Mouse (Mus musculus): ENCODE data around the gene Gfpt1. TPM values are rescaled to one million over a fixed set of nuclear protein-coding genes. Genes with fewer than 3 reads are reported as not detected.

Gfpt1 gene
- total RNA-seq, 2 experiments from 2014 or later: 13.0 to 15.6 TPM

DNA sequence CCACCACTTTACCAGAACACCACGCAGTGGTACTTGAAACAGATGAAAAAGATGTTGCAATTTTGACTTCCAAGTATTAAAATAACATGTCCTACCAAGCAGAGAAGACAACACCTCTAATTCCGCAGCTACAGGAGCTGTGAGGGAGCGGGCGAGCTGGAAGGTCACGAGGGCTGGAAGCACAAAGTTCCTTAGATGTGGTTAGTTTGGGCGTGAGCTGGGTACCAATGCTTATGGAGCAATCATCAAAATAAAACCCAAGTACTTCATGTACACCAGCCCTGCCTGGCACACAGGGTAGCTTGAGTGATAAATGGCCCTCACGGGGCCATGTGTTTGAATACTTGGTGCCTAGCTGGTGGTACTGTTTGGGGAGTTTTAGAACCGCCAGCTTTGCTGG lies 87.2 kb downstream of the Gfpt1 start:
- DNase-seq: no peak
- intact Hi-C loops (cut with DNase I): no loop called here

DNA sequence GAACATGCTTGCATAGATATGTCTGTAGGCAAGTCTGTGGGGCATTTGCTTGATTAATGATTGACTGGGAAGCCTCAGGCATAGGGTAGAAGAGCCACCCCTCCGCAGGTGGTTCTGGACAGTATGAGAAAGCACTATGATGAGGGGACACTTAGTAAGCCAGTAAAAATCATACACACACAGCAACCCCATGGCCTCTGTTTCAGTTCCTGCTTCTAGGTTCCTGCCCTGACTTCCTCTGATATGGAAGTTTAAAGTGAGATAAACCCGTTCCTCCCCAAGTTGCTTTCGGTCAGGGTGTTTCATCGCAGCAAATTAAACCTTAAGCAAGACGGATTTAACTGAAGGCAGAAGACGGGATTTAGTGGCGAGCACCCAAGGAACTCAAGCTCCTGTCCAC lies 88.0 kb downstream of the Gfpt1 start:
- intact Hi-C loops (cut with DNase I): no loop called here
- DNase-seq: no peak

DNA sequence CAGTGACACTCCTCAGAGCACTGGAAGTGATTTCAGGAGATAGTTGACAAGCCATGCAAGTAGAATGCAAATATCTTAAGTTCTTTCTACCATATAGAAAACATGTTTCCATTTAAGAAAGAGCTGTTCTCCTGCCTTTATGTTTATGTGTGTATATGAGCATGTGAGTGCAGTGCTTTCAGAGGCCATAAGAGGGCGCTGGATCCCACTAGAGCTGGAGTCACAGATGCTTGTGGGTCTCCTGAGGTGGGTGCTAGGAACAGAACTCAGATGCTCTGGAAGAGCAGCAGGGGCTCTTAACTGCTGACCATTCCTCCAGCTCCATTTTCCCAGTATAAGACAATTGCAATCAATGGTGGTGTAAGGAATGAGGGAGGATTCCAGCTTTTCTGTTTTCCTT lies 88.4 kb downstream of the Gfpt1 start:
- intact Hi-C loops (cut with DNase I): no loop called here

DNA sequence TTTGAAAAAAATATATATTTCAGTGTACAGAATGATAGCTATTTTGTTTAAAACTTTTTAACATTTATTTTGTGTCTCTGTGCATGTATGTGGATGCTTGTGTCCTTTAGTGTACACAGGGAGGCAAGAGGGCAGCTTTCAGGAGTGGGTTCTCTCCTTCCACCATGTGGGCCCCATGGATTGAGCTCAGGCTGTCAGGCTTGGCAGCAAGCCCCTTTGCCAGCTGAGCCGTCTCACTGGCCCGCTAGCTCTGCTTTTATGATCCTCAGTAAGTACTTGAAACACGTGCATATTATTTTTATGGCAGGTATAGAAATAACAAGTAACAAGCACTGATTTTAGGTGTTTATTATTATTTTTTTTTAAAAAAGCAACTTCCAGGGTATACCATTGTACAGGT lies 90.9 kb downstream of the Gfpt1 start:
- intact Hi-C loops (cut with DNase I): no loop called here
- DNase-seq: no peak

More for the DNA sequence above, 88.4 kb downstream of the Gfpt1 start:
- DNase-seq: no peak

DNA sequence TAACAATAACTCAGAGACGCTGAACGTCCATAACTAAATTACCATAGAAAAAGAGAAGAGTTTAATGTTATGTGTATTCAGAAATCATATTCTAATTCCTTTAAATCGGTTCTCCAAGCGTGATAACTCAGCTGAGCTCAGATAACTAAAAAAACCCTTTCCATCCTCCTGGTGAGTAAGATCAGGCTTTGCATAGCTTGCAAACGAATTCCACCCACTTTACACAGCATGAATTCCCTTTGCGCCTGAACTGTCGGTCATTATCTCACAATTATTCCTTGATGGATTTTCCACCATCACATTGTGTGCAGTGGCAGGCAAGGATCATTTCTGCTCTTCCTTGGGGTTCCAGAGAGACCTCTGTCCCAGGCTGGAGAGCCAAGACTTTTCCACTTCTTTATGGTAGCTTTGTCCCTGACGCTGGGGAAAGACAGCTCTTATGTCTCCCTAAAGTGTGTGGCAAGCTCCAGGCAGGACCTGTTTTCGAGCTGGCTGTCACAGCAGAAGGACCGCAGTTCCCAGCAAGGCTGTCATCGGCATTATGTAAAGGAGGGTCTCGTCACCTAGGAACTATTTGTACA lies 91.4 kb downstream of the Gfpt1 start:
- no peak for DNase-seq
- intact Hi-C loops (cut with DNase I): no loop called here

DNA sequence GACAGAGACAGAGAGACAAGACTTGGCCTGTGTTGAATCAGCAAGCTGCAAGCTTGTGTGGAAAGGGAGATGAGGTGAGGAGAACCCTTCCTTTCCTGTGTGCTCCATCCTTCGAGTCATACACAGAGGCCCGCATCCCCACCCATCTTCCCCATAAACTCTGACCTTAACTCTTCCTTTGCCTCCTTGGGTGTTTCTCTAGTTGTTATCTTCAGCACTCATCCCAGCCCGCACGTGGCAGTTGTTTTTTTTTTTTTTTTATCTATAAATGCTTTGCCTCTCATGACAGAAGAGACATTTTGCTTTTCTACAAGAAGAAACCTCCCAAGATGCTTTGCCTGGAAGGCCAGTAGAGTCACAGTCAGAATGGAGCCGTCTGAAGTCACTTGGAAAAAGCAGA lies 95.8 kb downstream of the Gfpt1 start:
- DNase-seq: no peak
- intact Hi-C loops (cut with DNase I): no loop called here

DNA sequence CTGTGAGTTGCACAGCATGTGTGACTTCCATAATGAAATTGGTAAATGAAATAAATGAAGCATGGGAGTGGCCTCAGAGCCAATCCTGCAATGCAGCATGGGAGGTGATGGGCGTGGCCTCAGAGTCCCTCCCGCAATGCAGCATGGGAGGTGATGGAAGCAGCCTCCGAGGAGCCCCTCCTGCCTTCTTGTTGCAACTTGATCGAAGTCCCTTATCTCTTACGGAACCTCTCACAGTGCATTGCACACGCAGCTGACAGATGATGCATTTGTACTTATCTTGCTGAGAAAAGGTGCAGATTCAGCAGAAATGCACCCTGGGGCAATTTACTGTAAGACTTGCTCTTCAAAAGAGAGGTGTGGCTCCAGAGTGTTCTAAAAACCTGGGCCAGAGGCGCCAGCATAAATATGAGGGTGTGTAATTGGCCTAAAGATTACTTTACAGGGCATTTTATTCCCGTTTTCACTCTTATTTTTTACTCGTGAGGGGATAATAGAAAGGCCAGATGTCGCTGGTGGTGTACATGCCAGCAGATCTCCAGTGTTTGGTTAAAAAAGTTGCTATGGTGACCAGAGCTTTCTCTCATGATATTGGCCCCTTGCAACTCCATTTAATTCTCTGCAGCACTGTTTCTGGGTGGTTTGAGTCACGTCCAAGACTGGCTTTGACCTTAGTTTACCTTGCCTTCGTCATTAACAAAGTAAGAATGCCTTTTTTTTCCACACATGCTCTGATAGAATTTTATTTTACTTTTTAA lies 97.3 kb downstream of the Gfpt1 start:
- intact Hi-C loops (cut with DNase I): no loop called here
- no peak for DNase-seq

Other genes starting within 250 kb of the Gfpt1 start
- gene Anxa4, start 249.3 kb upstream of the Gfpt1 start, total RNA-seq (2021): 10 to 100 TPM; 36.1 to 42.0 TPM
- gene Aak1, start 193.3 kb upstream of the Gfpt1 start, total RNA-seq (2021): 10 to 100 TPM; 71.1 to 75.1 TPM
- gene Nfu1, start 33.6 kb upstream of the Gfpt1 start, total RNA-seq (2021): 10 to 100 TPM; 71.5 to 72.8 TPM
- gene D6Ertd527e, start 61.9 kb downstream of the Gfpt1 start, total RNA-seq (2021): not detected